Mouse (Mus musculus) brain, embryonic 14.5 days (tissue): ENCODE data around the gene Rwdd2a.

Experiments
- CTCF ChIP-seq: fragments of 200-500 bp; IDR thresholded peaks from 2 replicates; pipeline ENCODE4 v1.5.1; 2012; ENCODE audit warnings: inconsistent platforms, mild to moderate bottlenecking, moderate library complexity, borderline replicate concordance; ENCODE audit not compliant: insufficient read depth, insufficient read length; ENCODE audit errors: extremely low read depth
- POLR2A ChIP-seq: fragments of 200-500 bp; IDR thresholded peaks from 2 replicates; pipeline ENCODE4 v1.6.1; 2012; ENCODE audit warnings: mild to moderate bottlenecking, inconsistent platforms, borderline replicate concordance; ENCODE audit not compliant: poor library complexity, insufficient read depth, insufficient read length, severe bottlenecking; ENCODE audit errors: extremely low read depth

DNA sequence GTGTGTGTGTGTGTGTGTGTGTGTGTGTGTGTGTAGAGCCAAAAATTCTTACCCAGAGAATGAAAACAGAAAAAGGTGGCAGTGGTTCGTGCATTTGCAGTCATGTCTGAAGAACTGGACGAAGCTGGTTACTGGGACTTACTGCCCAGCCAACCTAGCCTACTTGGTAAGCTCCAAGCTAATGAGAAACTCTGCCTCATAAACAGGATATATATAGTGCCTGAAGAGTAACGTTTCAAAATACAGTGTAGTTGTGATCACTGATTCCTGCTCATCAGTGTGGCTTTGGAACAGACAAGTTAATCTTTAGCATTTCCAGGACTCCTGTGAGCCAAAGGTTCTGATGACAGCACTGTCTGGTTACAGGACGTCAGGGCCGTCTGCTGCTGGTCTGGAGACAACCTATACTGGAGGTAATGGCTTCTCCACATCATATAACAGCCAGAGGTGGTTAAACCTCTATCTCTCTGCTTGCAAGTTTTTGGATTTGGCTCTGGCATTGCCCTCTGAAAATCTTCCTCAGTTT, 22.1 kb upstream of the Rwdd2a start:
- no peak for TF ChIP-seq CTCF
- TF ChIP-seq POLR2A = no peak
